Mouse (Mus musculus) heart, embryonic 13.5 days (tissue): ENCODE measurements around the gene 2810408A11Rik. TPM values are rescaled to one million over a fixed set of nuclear protein-coding genes. Genes with fewer than 3 reads are reported as not detected.

Experiments used
- microRNA-seq: library from miRNA; unstranded; fragments of <30 nt; microRNA quantifications from one replicate; pipeline ENCODE4, GENCODE M21; 2016
- polyA plus RNA-seq: library from polyadenylated mRNA; unstranded; fragments of >200 nt; fragmentation: Nextera tagmentation; extraction: Ambion mirVana; gene quantifications from 2 replicates; pipeline ENCODE4 v1.2.1, GENCODE M21; 2015

Gene 2810408A11Rik
- polyA plus RNA-seq, 1 experiment from 2014 or later, result 4.0 TPM

Small RNA genes within 50 kb of the gene (microRNA-seq; reads per million reads assigned to microRNA genes)
- not detected for gene Mir6924

Other genes with a start within 250 kb of the 2810408A11Rik start
- gene Sox15, start 245.7 kb downstream of the 2810408A11Rik start, polyA plus RNA-seq, result not detected in 2 replicates
- gene Mpdu1, start 238.3 kb downstream of the 2810408A11Rik start, polyA plus RNA-seq, result 51.3 and 52.0 TPM in 2 replicates
- 8.8 and 10.5 TPM in 2 replicates for gene Cd68, start 234.8 kb downstream of the 2810408A11Rik start, polyA plus RNA-seq
- 372 and 373 TPM in 2 replicates for gene Eif4a1, start 228.6 kb downstream of the 2810408A11Rik start, polyA plus RNA-seq
- gene Senp3, start 218.9 kb downstream of the 2810408A11Rik start, polyA plus RNA-seq, result 59.2 and 63.5 TPM in 2 replicates
- 0.23 and 0.38 TPM in 2 replicates for gene Tnfsf13, start 215.2 kb downstream of the 2810408A11Rik start, polyA plus RNA-seq
- gene Tnfsf12, start 205.1 kb downstream of the 2810408A11Rik start, polyA plus RNA-seq, result 4.7 and 5.7 TPM in 2 replicates
- 3.3 and 3.4 TPM in 2 replicates for gene Tnfsfm13, start 204.9 kb downstream of the 2810408A11Rik start, polyA plus RNA-seq
- gene Polr2a, start 142.3 kb downstream of the 2810408A11Rik start, polyA plus RNA-seq, result 16.1 and 19.1 TPM in 2 replicates
- 0.19 and 0.51 TPM in 2 replicates for gene Slc35g3, start 139.0 kb downstream of the 2810408A11Rik start, polyA plus RNA-seq
- 2.7 and 3.1 TPM in 2 replicates for gene Zbtb4, start 135.1 kb downstream of the 2810408A11Rik start, polyA plus RNA-seq
- gene Chrnb1, start 105.0 kb downstream of the 2810408A11Rik start, polyA plus RNA-seq, result 6.8 and 7.9 TPM in 2 replicates
- gene Fgf11, start 99.1 kb downstream of the 2810408A11Rik start, polyA plus RNA-seq, result 2.0 and 2.3 TPM in 2 replicates
- gene Tmem102, start 95.4 kb downstream of the 2810408A11Rik start, polyA plus RNA-seq, result 1.8 and 1.9 TPM in 2 replicates
- gene Gm39566, start 85.7 kb downstream of the 2810408A11Rik start, polyA plus RNA-seq, result not detected in 2 replicates
- gene Spem2, start 82.5 kb downstream of the 2810408A11Rik start, polyA plus RNA-seq, result not detected in 2 replicates
- not detected in 2 replicates for gene Spem1, start 78.8 kb downstream of the 2810408A11Rik start, polyA plus RNA-seq
- gene Nlgn2, start 63.2 kb downstream of the 2810408A11Rik start, polyA plus RNA-seq, result 2.0 and 2.4 TPM in 2 replicates
- gene Tmem256, start 62.5 kb downstream of the 2810408A11Rik start, polyA plus RNA-seq, result 330 and 361 TPM in 2 replicates
- gene Plscr3, start 54.6 kb downstream of the 2810408A11Rik start, polyA plus RNA-seq, result 75.4 and 76.2 TPM in 2 replicates
- gene Tnk1, start 42.3 kb downstream of the 2810408A11Rik start, polyA plus RNA-seq, result 0.38 and 0.56 TPM in 2 replicates
- not detected in 2 replicates for gene Tmem95, start 23.0 kb downstream of the 2810408A11Rik start, polyA plus RNA-seq
- gene Kctd11, start 19.6 kb downstream of the 2810408A11Rik start, polyA plus RNA-seq, result 3.9 TPM in 2 replicates
- gene Acap1, start 5.4 kb downstream of the 2810408A11Rik start, polyA plus RNA-seq, result 7.0 and 8.2 TPM in 2 replicates
- 7.8 and 8.1 TPM in 2 replicates for gene Neurl4, start 85 bp upstream of the 2810408A11Rik start, polyA plus RNA-seq
- gene Gps2, start 12.9 kb upstream of the 2810408A11Rik start, polyA plus RNA-seq, result 45.0 and 52.2 TPM in 2 replicates
- gene Eif5a, start 21.0 kb upstream of the 2810408A11Rik start, polyA plus RNA-seq, result 1,157 and 1,215 TPM in 2 replicates
- 3.1 TPM in 2 replicates for gene Ybx2, start 34.8 kb upstream of the 2810408A11Rik start, polyA plus RNA-seq
- 25.8 and 30.3 TPM in 2 replicates for gene Slc2a4, start 47.2 kb upstream of the 2810408A11Rik start, polyA plus RNA-seq
- gene Cldn7, start 63.8 kb upstream of the 2810408A11Rik start, polyA plus RNA-seq, result 6.3 and 7.4 TPM in 2 replicates
- 21.0 and 21.1 TPM in 2 replicates for gene Ctdnep1, start 80.2 kb upstream of the 2810408A11Rik start, polyA plus RNA-seq
- gene Elp5, start 81.5 kb upstream of the 2810408A11Rik start, polyA plus RNA-seq, result 111 and 119 TPM in 2 replicates
- 456 and 466 TPM in 2 replicates for gene Gabarap, start 90.2 kb upstream of the 2810408A11Rik start, polyA plus RNA-seq
- gene Phf23, start 94.8 kb upstream of the 2810408A11Rik start, polyA plus RNA-seq, result 43.8 and 47.9 TPM in 2 replicates
- 20.7 and 22.0 TPM in 2 replicates for gene Dvl2, start 99.6 kb upstream of the 2810408A11Rik start, polyA plus RNA-seq
- 131 and 140 TPM in 2 replicates for gene Acadvl, start 114.4 kb upstream of the 2810408A11Rik start, polyA plus RNA-seq
- gene Dlg4, start 116.0 kb upstream of the 2810408A11Rik start, polyA plus RNA-seq, result 4.7 and 5.1 TPM in 2 replicates
- 0.24 TPM in 1 of 2 replicates, not detected in the other for gene Asgr1, start 153.1 kb upstream of the 2810408A11Rik start, polyA plus RNA-seq
- 0.18 TPM in 1 of 2 replicates, not detected in the other for gene Asgr2, start 191.7 kb upstream of the 2810408A11Rik start, polyA plus RNA-seq
- 0.53 and 0.67 TPM in 2 replicates for gene Mgl2, start 229.3 kb upstream of the 2810408A11Rik start, polyA plus RNA-seq